In the genomic region with DNA sequence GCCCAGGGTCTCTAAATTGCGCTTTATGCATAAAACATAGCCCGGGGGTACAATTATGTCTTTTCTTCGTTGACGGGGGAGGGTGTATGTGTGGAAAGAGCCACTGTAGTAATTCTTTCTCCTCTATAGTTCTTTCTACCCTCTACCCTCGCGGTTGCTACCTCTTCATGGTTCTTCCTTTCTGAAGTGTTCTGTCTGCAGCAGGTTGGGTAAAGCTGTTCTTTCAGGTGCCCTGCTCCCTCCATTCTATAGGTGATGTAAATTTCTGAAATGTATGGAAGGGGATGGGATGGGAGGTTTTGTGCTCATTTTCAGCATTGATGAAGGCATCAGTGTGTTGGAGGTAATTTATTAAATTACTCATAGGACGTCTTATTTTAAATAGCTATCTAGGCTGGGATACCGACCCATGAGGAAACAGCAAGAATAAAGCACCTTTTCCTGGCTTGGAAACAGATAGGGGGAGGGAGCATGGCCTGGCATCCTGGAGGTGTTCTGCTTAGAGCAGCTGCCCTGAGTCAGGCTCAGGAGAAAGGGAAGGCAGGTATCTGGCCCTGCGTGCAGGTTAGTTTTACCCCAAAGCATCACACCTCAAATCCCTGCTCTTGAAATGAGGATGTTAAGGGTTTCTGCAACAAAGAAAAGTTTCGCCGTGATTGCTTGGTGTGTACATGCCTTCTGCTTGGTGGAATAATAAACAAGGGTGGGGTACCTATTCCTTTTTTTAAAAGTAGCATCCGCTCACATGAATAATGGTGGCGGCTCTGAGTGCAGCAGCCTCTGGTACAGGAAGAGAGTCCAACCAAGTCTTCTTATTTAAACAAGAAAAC, we compare ENCODE assay signal across 9 mouse cellular contexts. TPM values are rescaled to one million over a fixed set of nuclear protein-coding genes. Genes with fewer than 3 reads are reported as not detected.
A peak's percentile ranks its signal among the peaks of the same experiment; 100 is the strongest.
DNase-seq lines count a peak whose midpoint lies in the region; ATAC-seq and TF ChIP-seq lines count a peak whose summit lies in the region.
"Had no signal": no experiment of that assay in that cellular context is flagged by ENCODE, and none has a peak within 500 bp of the region (broad histone marks: within the 10 kb centered on the region; RNA-seq: fewer than 3 reads in every experiment).

No protein-coding gene starts in this region.

- no peak overlapping the region for H3K27ac ChIP-seq in lung, embryonic 14.5 days (ENCODE audit: low read depth)
- H3K27ac ChIP-seq in forebrain, postnatal 0 days (ENCODE audit: low read depth, low read length), result 0 out of 2 replicates have a peak overlapping the region, but pooled peaks have one; percentile 42
- no peak overlapping the region for H3K27ac ChIP-seq in liver, embryonic 12.5 days
- H3K27ac ChIP-seq in small intestine, adult 2 months (ENCODE audit: insufficient read depth, low read depth, low read length), result peak overlapping the region; percentile 77

- H3K27me3 ChIP-seq in lung, embryonic 14.5 days (ENCODE audit: insufficient read depth, low read length), result no peaks in the 10 kb centered on the region
- H3K27me3 ChIP-seq in forebrain, postnatal 0 days (ENCODE audit: insufficient read depth, low read length), result no peaks in the 10 kb centered on the region
- H3K27me3 ChIP-seq in liver, embryonic 12.5 days (replicated peaks), result peaks cover 35% of the 10 kb centered on the region
- no peaks in the 10 kb centered on the region for H3K27me3 ChIP-seq in small intestine, adult 2 months (ENCODE audit: control insufficient read depth, insufficient read depth, low read length)

- H3K9me3 ChIP-seq in lung, embryonic 14.5 days (ENCODE audit: low read depth, low read length), result no peaks in the 10 kb centered on the region
- no peaks in the 10 kb centered on the region for H3K9me3 ChIP-seq in forebrain, postnatal 0 days (ENCODE audit: low read length)
- no peaks in the 10 kb centered on the region for H3K9me3 ChIP-seq in liver, embryonic 12.5 days (replicated peaks)

- WGBS in lung, embryonic 14.5 days, result 10% methylated on average over 13 of the region's 13 CpGs
- 17% methylated on average over 13 of the region's 13 CpGs for WGBS in forebrain, postnatal 0 days
- 19% methylated on average over 13 of the region's 13 CpGs for WGBS in liver, embryonic 12.5 days (ENCODE audit: insufficient replicate concordance)
- WGBS in small intestine, adult 2 months, result 7% methylated on average over 13 of the region's 13 CpGs

- ATAC-seq in lung, embryonic 14.5 days (ENCODE audit: insufficient read depth), result no peak
- ATAC-seq in forebrain, postnatal 0 days, result no peak
- ATAC-seq in liver, embryonic 12.5 days, result no peak

- peak overlapping the region; percentile 78 for H3K4me3 ChIP-seq in lung, embryonic 14.5 days (ENCODE audit: low read depth, low read length)
- H3K4me3 ChIP-seq in forebrain, postnatal 0 days (ENCODE audit: low read depth, low read length), result peak overlapping the region; percentile 77
- peak overlapping the region; percentile 59 for H3K4me3 ChIP-seq in liver, embryonic 12.5 days
- H3K4me3 ChIP-seq in small intestine, adult 2 months (ENCODE audit: low read depth, low read length), result peak overlapping the region; percentile 74

- no peak for DNase-seq in lung, embryonic 14.5 days
- no peak for DNase-seq in lung, postnatal 25 days (ENCODE audit: low spot score)
- DNase-seq in forebrain, postnatal 0 days, result no peak
- DNase-seq in left cerebral cortex, adult 8-10 months (ENCODE audit: low spot score in 2 of 2), result no peak
- DNase-seq in ovary, adult 18-20 months (ENCODE audit: low spot score), result no peak
- no peak for DNase-seq in thymus, adult 18-20 months

- H3K36me3 ChIP-seq in lung, embryonic 14.5 days (ENCODE audit: insufficient read depth), result 0 out of 2 replicates have a peak, but pooled peaks cover 5% of the 10 kb centered on the region
- no peaks in the 10 kb centered on the region for H3K36me3 ChIP-seq in forebrain, postnatal 0 days (ENCODE audit: insufficient read depth)
- no peaks in the 10 kb centered on the region for H3K36me3 ChIP-seq in liver, embryonic 12.5 days
- H3K36me3 ChIP-seq in small intestine, adult 2 months (ENCODE audit: control insufficient read depth, insufficient read depth, low read length), result peaks cover 8% of the 10 kb centered on the region

- TF ChIP-seq POLR2A in small intestine, adult 2 months (IDR thresholded peaks at IDR 0.05; ENCODE audit: low read depth, low read length), result no peak

- no peak for TF ChIP-seq CTCF in lung, embryonic 14.5 days (IDR thresholded peaks at IDR 0.05; ENCODE audit: low read depth)
- no peak for TF ChIP-seq CTCF in forebrain, postnatal 0 days (IDR thresholded peaks at IDR 0.05; ENCODE audit: low read depth)
- TF ChIP-seq CTCF in small intestine, adult 2 months (IDR thresholded peaks at IDR 0.05; ENCODE audit: extremely low read depth, insufficient read length, insufficient replicate concordance, low read depth, low read length), result no peak

- peaks cover 19% of the 10 kb centered on the region; the same call in 1 of the 2 replicates for H3K4me1 ChIP-seq in lung, embryonic 14.5 days (ENCODE audit: insufficient read depth)
- H3K4me1 ChIP-seq in forebrain, postnatal 0 days (ENCODE audit: insufficient read depth), result peaks cover 18% of the 10 kb centered on the region
- H3K4me1 ChIP-seq in liver, embryonic 12.5 days, result peaks cover 20% of the 10 kb centered on the region; the same call in 1 of the 2 replicates
- peaks cover 6% of the 10 kb centered on the region; the same call in 1 of the 2 replicates for H3K4me1 ChIP-seq in small intestine, adult 2 months (ENCODE audit: control insufficient read depth, insufficient read depth, insufficient read length, low read length)

- H3K9ac ChIP-seq in lung, embryonic 14.5 days, result peak overlapping the region; percentile 32
- peak overlapping the region; percentile 48 for H3K9ac ChIP-seq in forebrain, postnatal 0 days
- no peak overlapping the region for H3K9ac ChIP-seq in liver, embryonic 12.5 days

- peak overlapping the region; percentile 82 for H3K4me2 ChIP-seq in lung, embryonic 14.5 days
- H3K4me2 ChIP-seq in forebrain, postnatal 0 days (ENCODE audit: low read depth), result peak overlapping the region; percentile 94
- peak overlapping the region; percentile 65 for H3K4me2 ChIP-seq in liver, embryonic 12.5 days

RNA-seq across cellular contexts. Expression of a gene that starts 1.7 kb away (rescaled TPM):
- polyA plus RNA-seq in lung, embryonic 14.5 days (2014; fragmentation: Nextera tagmentation; extraction: Ambion mirVana), result 57.5 and 60.4 TPM in 2 replicates
- 76.6 and 110 TPM in 2 replicates for total RNA-seq in forebrain, postnatal 0 days (2014; rRNA removed)
- 45.0 and 81.6 TPM in 2 replicates for polyA plus RNA-seq in forebrain, postnatal 0 days (2015; fragmentation: Nextera tagmentation; extraction: Ambion mirVana)
- polyA plus RNA-seq in liver, embryonic 12.5 days (2016; fragmentation: Nextera tagmentation; extraction: Ambion mirVana), result 15.8 and 19.6 TPM in 2 replicates
- polyA plus RNA-seq in small intestine, adult 2 months (2012; rRNA removed), result 4.9 and 15.2 TPM in 2 replicates
- total RNA-seq in left cerebral cortex, adult 8-10 months (2022), result 10 to 100 TPM; 33.1 to 52.1 (median 41.7) TPM
- total RNA-seq: neutrophil, adult 5-6 weeks had no signal

Comparison
In these comparisons a context has a peak if more than half of its experiments do, and no peak if none do; other contexts are left out.
1. H3K27ac ChIP-seq: peak in forebrain, postnatal 0 days (single experiment) and small intestine, adult 2 months (single experiment); none in lung, embryonic 14.5 days (single experiment) and liver, embryonic 12.5 days (single experiment).
2. Peak in every context shown above with its lines, with median percentiles within 50 percentile points of each other: H3K4me2 ChIP-seq and H3K4me3 ChIP-seq.